Mouse (Mus musculus) heart, embryonic 12.5 days (tissue): ENCODE data around the gene Smok3b. TPM values are rescaled to one million over a fixed set of nuclear protein-coding genes. Genes with fewer than 3 reads are reported as not detected.

Source experiments
- ATAC-seq: fragments of 200-750 bp; cut with Nextera tagmentation; 2 replicates; pipeline ENCODE4 v1.8.0; 2017; ENCODE audit warnings: moderate TSS enrichment, moderate library complexity; ENCODE audit not compliant: insufficient number of reproducible peaks, low FRiP score
- H3K27ac ChIP-seq: fragments of 300-500 bp; sonication (generic); 2 replicates; pipeline ENCODE4 v1.5.1; 2016; ENCODE audit warnings: mild to moderate bottlenecking, moderate library complexity; ENCODE audit not compliant: poor library complexity, severe bottlenecking
- H3K27me3 ChIP-seq: fragments of 300-500 bp; sonication (generic); replicated peaks from 2 replicates; pipeline ENCODE4 v1.6.1; 2016; ENCODE audit warnings: mild to moderate bottlenecking, moderate library complexity
- H3K36me3 ChIP-seq: fragments of 300-500 bp; sonication (generic); 2 replicates; pipeline ENCODE4 v1.6.1; 2016; ENCODE audit warnings: mild to moderate bottlenecking, moderate library complexity
- H3K4me1 ChIP-seq: fragments of 300-500 bp; sonication (generic); replicated peaks from 2 replicates; pipeline ENCODE4 v1.6.1; 2016; ENCODE audit warnings: mild to moderate bottlenecking
- H3K4me2 ChIP-seq: fragments of 300-500 bp; sonication (generic); 2 replicates; pipeline ENCODE4 v1.6.1; 2016; ENCODE audit warnings: mild to moderate bottlenecking, moderate library complexity
- H3K4me3 ChIP-seq: fragments of 300-500 bp; sonication (generic); 2 replicates; pipeline ENCODE4 v1.5.1; 2016; ENCODE audit warnings: mild to moderate bottlenecking
- H3K9ac ChIP-seq: fragments of 300-500 bp; sonication (generic); 2 replicates; pipeline ENCODE4 v1.6.1; 2016; ENCODE audit warnings: mild to moderate bottlenecking, moderate library complexity
- H3K9me3 ChIP-seq: fragments of 300-500 bp; sonication (generic); replicated peaks from 2 replicates; pipeline ENCODE4 v1.6.1; 2016; ENCODE audit warnings: mild to moderate bottlenecking, moderate library complexity
- WGBS: fragments of 180-500 bp; shearing (Covaris S2); methylation state at CpG from one replicate; pipeline ENCODE4 v1.1.7; 2016; 5-methylcytosine and 5-hydroxymethylcytosine counted together
- polyA plus RNA-seq: library from polyadenylated mRNA; unstranded; fragments of >200 nt; fragmentation: Nextera tagmentation; extraction: Ambion mirVana; gene quantifications from 2 replicates; pipeline ENCODE4 v1.2.1, GENCODE M21; 2016

The Smok3b gene
- polyA plus RNA-seq, 1 experiment from 2014 or later, result not detected

DNA sequence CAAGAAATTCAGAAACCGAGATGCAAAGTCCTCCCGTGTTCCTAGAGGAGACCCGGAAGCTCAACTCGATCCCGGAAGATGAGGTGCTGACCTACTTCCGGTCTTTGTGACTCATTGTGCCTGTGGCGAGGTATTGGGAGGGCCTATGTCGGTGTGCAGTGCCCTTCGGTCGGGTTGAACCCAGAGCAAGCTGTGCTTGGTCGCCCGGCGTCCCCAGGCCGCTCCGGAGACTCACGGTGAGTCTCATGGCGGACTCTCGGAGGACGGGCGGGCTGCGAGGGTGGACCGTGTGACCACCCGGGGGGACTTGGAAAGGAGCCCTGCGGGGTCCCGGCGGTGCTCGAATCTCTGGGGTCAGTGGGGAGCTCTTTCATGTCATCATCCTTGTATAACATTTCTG is 63.8 kb downstream of the Smok3b start, which contains the start of gene Zkscan1:
TSS of gene Zkscan1 (plus strand) at position 89 of the 400 bp plus-strand sequence.
- H3K9me3 ChIP-seq, result no peaks in the 10 kb centered on the region
- WGBS, result 0% methylated on average over 27 of the region's 27 CpGs

GRCm38 (mm10) chr5:138085421-138085911 is 64.2 kb downstream of the Smok3b start:
- ATAC-seq, result 0 out of 2 replicates have a peak, but pooled peaks have one; percentile 7

More for the DNA sequence above, 63.8 kb downstream of the Smok3b start, which contains the start of gene Zkscan1:
- Histone ChIP-seq H3K36me3 (peaks cover 12% of the 10 kb centered on the region), H3K4me1 (peaks cover 3% of the 10 kb centered on the region; the same call in 1 of the 2 replicates), H3K27me3 (no peaks in the 10 kb centered on the region), H3K4me2 (peak within 1 kb of the TSS; percentile 94), H3K9ac (peak within 1 kb of the TSS; percentile 100), H3K27ac (peak within 1 kb of the TSS; percentile 88), H3K4me3 (peak within 1 kb of the TSS; percentile 97)
- peak; percentile 93 for ATAC-seq

GRCm38 (mm10) chr5:138086842-138087241 is 65.6 kb downstream of the Smok3b start:
- Histone ChIP-seq H3K27me3 (no peaks in the 10 kb centered on the region), H3K4me3 (no peak overlapping the region), H3K4me2 (no peak overlapping the region), H3K4me1 (peaks cover 3% of the 10 kb centered on the region; the same call in 1 of the 2 replicates), H3K27ac (no peak overlapping the region), H3K36me3 (peaks cover 12% of the 10 kb centered on the region), H3K9me3 (no peaks in the 10 kb centered on the region), H3K9ac (no peak overlapping the region)
- no peak for ATAC-seq
- 86% methylated on average over 3 of the region's 3 CpGs for WGBS

More at GRCm38 (mm10) chr5:138085421-138085911, 64.2 kb downstream of the Smok3b start:
- WGBS, result 0% methylated on average over 18 of the region's 18 CpGs
- no peaks in the 10 kb centered on the region for H3K27me3 ChIP-seq
- peak overlapping the region; percentile 94 for H3K4me2 ChIP-seq
- H3K9me3 ChIP-seq, result no peaks in the 10 kb centered on the region
- H3K27ac ChIP-seq, result peak overlapping the region; percentile 88
- H3K4me1 ChIP-seq, result peaks cover 3% of the 10 kb centered on the region; the same call in 1 of the 2 replicates
- H3K9ac ChIP-seq, result peak overlapping the region; percentile 100
- H3K36me3 ChIP-seq, result peaks cover 12% of the 10 kb centered on the region
- peak overlapping the region; percentile 97 for H3K4me3 ChIP-seq

DNA sequence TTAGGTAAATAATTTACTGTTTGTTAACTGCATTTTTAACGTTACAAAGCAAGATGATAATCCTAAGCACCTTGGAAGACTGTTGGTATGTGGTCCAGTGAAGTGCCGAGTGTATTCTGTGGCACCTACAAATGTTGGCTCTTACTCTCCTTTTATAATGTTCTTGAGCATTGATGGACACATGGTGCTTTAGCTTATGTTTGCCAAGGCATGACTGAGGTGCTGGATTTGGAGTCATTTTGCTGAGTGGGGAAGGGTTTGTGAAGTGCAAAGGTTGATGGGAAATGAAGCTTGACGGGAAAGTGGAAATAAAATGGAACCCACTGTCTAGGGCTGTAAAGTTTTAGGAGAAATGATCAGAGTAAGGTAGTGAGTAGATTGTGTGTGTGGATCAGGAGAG is 67.1 kb downstream of the Smok3b start:
- peaks cover 20% of the 10 kb centered on the region for H3K36me3 ChIP-seq
- 85% methylated on average over 3 of the region's 3 CpGs for WGBS
- H3K9ac ChIP-seq, result no peak overlapping the region
- H3K4me1 ChIP-seq, result peaks cover 3% of the 10 kb centered on the region; the same call in 1 of the 2 replicates
- H3K4me2 ChIP-seq, result no peak overlapping the region
- ATAC-seq, result no peak
- no peak overlapping the region for H3K4me3 ChIP-seq
- no peaks in the 10 kb centered on the region for H3K27me3 ChIP-seq
- no peak overlapping the region for H3K27ac ChIP-seq
- H3K9me3 ChIP-seq, result no peaks in the 10 kb centered on the region

- no peak for ATAC-seq
- WGBS, result 85% methylated on average over 6 of the region's 6 CpGs
- no peak overlapping the region for H3K9ac ChIP-seq
Measured at GRCm38 (mm10) chr5:138089108-138089551, 67.9 kb downstream of the Smok3b start.

GRCm38 (mm10) chr5:138090271-138090670 is 69.0 kb downstream of the Smok3b start:
- WGBS, result 82% methylated on average over 3 of the region's 3 CpGs
- ATAC-seq, result no peak
- no peak overlapping the region for H3K9ac ChIP-seq
- no peak overlapping the region for H3K27ac ChIP-seq
- H3K4me2 ChIP-seq, result no peak overlapping the region
- peaks cover 39% of the 10 kb centered on the region for H3K36me3 ChIP-seq
- no peak overlapping the region for H3K4me3 ChIP-seq
- peaks cover 3% of the 10 kb centered on the region; the same call in 1 of the 2 replicates for H3K4me1 ChIP-seq
- H3K9me3 ChIP-seq, result no peaks in the 10 kb centered on the region
- no peaks in the 10 kb centered on the region for H3K27me3 ChIP-seq

More at GRCm38 (mm10) chr5:138089108-138089551, 67.9 kb downstream of the Smok3b start:
- H3K27me3 ChIP-seq, result no peaks in the 10 kb centered on the region
- H3K27ac ChIP-seq, result no peak overlapping the region
- H3K36me3 ChIP-seq, result peaks cover 28% of the 10 kb centered on the region
- no peaks in the 10 kb centered on the region for H3K9me3 ChIP-seq
- no peak overlapping the region for H3K4me2 ChIP-seq
- H3K4me3 ChIP-seq, result no peak overlapping the region
- H3K4me1 ChIP-seq, result peaks cover 3% of the 10 kb centered on the region; the same call in 1 of the 2 replicates

GRCm38 (mm10) chr5:138090737-138091136 is 69.5 kb downstream of the Smok3b start:
- H3K4me1 ChIP-seq, result peaks cover 3% of the 10 kb centered on the region; the same call in 1 of the 2 replicates
- no peak overlapping the region for H3K4me2 ChIP-seq
- H3K27ac ChIP-seq, result no peak overlapping the region
- no peak overlapping the region for H3K4me3 ChIP-seq
- WGBS, result 89% methylated on average over 5 of the region's 5 CpGs
- H3K9me3 ChIP-seq, result no peaks in the 10 kb centered on the region
- peaks cover 43% of the 10 kb centered on the region for H3K36me3 ChIP-seq
- H3K9ac ChIP-seq, result no peak overlapping the region
- no peaks in the 10 kb centered on the region for H3K27me3 ChIP-seq
- ATAC-seq, result no peak

DNA sequence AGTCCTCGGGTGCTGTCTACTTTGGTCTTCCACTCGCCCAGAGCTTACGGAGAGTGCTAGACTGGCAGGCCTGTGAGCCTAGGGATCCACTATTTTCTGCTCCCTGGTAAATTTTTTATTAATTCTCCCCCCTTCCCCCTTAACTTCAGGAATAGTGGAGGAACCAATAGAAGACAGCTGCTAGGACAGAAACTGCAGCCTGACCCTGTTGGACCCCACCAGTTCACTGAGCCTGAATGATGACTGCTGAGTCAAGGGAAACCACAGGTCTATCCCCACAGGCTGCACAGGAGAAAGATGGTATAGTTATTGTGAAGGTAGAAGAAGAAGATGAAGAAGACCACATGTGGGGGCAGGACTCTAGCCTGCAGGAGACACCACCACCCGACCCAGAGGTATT is 71.5 kb downstream of the Smok3b start:
- no peak overlapping the region for H3K4me2 ChIP-seq
- H3K4me3 ChIP-seq, result no peak overlapping the region
- H3K27me3 ChIP-seq, result no peaks in the 10 kb centered on the region
- H3K9me3 ChIP-seq, result no peaks in the 10 kb centered on the region
- no peak overlapping the region for H3K27ac ChIP-seq
- 93% methylated on average over 4 of the region's 4 CpGs for WGBS
- peaks cover 56% of the 10 kb centered on the region for H3K36me3 ChIP-seq
- H3K4me1 ChIP-seq, result no peaks in the 10 kb centered on the region
- no peak for ATAC-seq
- H3K9ac ChIP-seq, result no peak overlapping the region

DNA sequence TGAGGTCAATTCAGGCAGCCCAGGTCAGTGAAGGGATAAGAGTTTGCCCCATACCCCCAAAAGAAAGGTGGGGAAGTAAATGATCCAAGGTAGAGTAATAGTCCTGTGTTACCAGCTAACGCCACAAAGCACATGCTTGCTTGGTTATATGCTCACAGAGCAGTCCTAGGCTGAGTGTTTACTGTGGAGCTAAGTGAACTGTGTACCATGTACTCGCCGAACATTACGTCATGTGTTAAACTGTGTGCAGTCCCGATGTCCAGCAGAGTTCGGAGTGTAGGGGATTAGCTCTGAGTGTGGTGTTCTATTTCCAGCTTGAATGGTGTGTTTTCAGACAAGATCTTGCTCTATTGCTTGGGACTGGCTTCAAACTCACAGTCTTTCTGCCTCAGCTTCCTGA is 73.2 kb downstream of the Smok3b start:
- H3K9ac ChIP-seq, result no peak overlapping the region
- no peaks in the 10 kb centered on the region for H3K9me3 ChIP-seq
- no peak overlapping the region for H3K4me2 ChIP-seq
- no peaks in the 10 kb centered on the region for H3K4me1 ChIP-seq
- 94% methylated on average over 6 of the region's 6 CpGs for WGBS
- no peaks in the 10 kb centered on the region for H3K27me3 ChIP-seq
- H3K27ac ChIP-seq, result no peak overlapping the region
- peaks cover 66% of the 10 kb centered on the region for H3K36me3 ChIP-seq
- ATAC-seq, result no peak
- no peak overlapping the region for H3K4me3 ChIP-seq

Other genes with a start within 250 kb of the Smok3b start
- 28.0 and 31.8 TPM in 2 replicates for gene Ppp1r35, start 242.6 kb upstream of the Smok3b start, polyA plus RNA-seq
- gene Mepce, start 233.8 kb upstream of the Smok3b start, polyA plus RNA-seq, result 8.8 and 11.0 TPM in 2 replicates
- 10.9 and 11.4 TPM in 2 replicates for gene Zcwpw1, start 233.6 kb upstream of the Smok3b start, polyA plus RNA-seq
- gene Pilra, start 185.1 kb upstream of the Smok3b start, polyA plus RNA-seq, result 2.3 and 2.5 TPM in 2 replicates
- 0.26 and 0.57 TPM in 2 replicates for gene Pilrb1, start 163.3 kb upstream of the Smok3b start, polyA plus RNA-seq
- gene Pilrb2, start 149.6 kb upstream of the Smok3b start, polyA plus RNA-seq, result 1.9 and 2.7 TPM in 2 replicates
- 0.08 and 0.09 TPM in 2 replicates for gene Cyp3a13, start 99.8 kb upstream of the Smok3b start, polyA plus RNA-seq
- 0.05 TPM in 1 of 2 replicates, not detected in the other for gene Gjc3, start 58.3 kb upstream of the Smok3b start, polyA plus RNA-seq
- gene Azgp1, start 39.9 kb upstream of the Smok3b start, polyA plus RNA-seq, result not detected in 2 replicates
- gene Smok3a, start 168 bp upstream of the Smok3b start, polyA plus RNA-seq, result not detected in 2 replicates
- not detected in 2 replicates for gene Smok3c, start 31.8 kb downstream of the Smok3b start, polyA plus RNA-seq
- 15.7 and 15.9 TPM in 2 replicates for gene Zkscan1, start 63.7 kb downstream of the Smok3b start, polyA plus RNA-seq
- 37.6 and 38.1 TPM in 2 replicates for gene Zscan21, start 95.5 kb downstream of the Smok3b start, polyA plus RNA-seq
- 9.9 and 10.0 TPM in 2 replicates for gene Zfp113, start 134.3 kb downstream of the Smok3b start, polyA plus RNA-seq
- 249 and 253 TPM in 2 replicates for gene Cops6, start 139.6 kb downstream of the Smok3b start, polyA plus RNA-seq
- 12.1 and 12.6 TPM in 2 replicates for gene Ap4m1, start 150.6 kb downstream of the Smok3b start, polyA plus RNA-seq
- gene Mcm7, start 151.0 kb downstream of the Smok3b start, polyA plus RNA-seq, result 136 and 138 TPM in 2 replicates
- gene Taf6, start 166.0 kb downstream of the Smok3b start, polyA plus RNA-seq, result 73.9 and 78.5 TPM in 2 replicates
- gene Cnpy4, start 166.1 kb downstream of the Smok3b start, polyA plus RNA-seq, result 26.2 and 26.5 TPM in 2 replicates
- gene Mblac1, start 172.9 kb downstream of the Smok3b start, polyA plus RNA-seq, result 5.1 and 6.2 TPM in 2 replicates
- not detected in 2 replicates for gene Nxpe5, start 204.5 kb downstream of the Smok3b start, polyA plus RNA-seq
- 62.4 and 70.7 TPM in 2 replicates for gene Lamtor4, start 234.1 kb downstream of the Smok3b start, polyA plus RNA-seq
- gene BC037034, start 242.6 kb downstream of the Smok3b start, polyA plus RNA-seq, result 7.9 and 8.0 TPM in 2 replicates